Mouse (Mus musculus) c-Kit-positive CD71-negative TER-119-negative erythroid progenitor cells, embryonic 14.5 days (primary cell): ENCODE results near the gene Tmem273.

Experiments used
- DNase-seq: peaks from one replicate; pipeline ENCODE4 v3.0.0-alpha.2; 2013; ENCODE audit warnings: low read depth

The Tmem273 gene

GRCm38 (mm10) chr14:32785556-32786130 is at the start of gene Tmem273:
Gene Tmem273, plus strand, starts transcription at chr14:32785963.
- DNase-seq = no peak

GRCm38 (mm10) chr14:32736561-32736960 is 49.2 kb upstream of the Tmem273 start:
- DNase-seq = no peak

GRCm38 (mm10) chr14:32738586-32738985 is 47.2 kb upstream of the Tmem273 start:
- DNase-seq = no peak

- no peak for DNase-seq
These were observed 37.2 kb upstream of the Tmem273 start for GRCm38 (mm10) chr14:32748519-32748918.

- no peak for DNase-seq
These were observed 35.0 kb upstream of the Tmem273 start for GRCm38 (mm10) chr14:32750727-32751126.

GRCm38 (mm10) chr14:32754286-32754685 is 31.5 kb upstream of the Tmem273 start:
- no peak for DNase-seq

- DNase-seq = no peak
These were observed 23.6 kb upstream of the Tmem273 start for GRCm38 (mm10) chr14:32762177-32762576.

- DNase-seq = no peak
These were observed 15.2 kb upstream of the Tmem273 start for GRCm38 (mm10) chr14:32770563-32770962.

GRCm38 (mm10) chr14:32772085-32772484 is 13.7 kb upstream of the Tmem273 start:
- DNase-seq = no peak

- DNase-seq = no peak
These were observed 13.0 kb upstream of the Tmem273 start for GRCm38 (mm10) chr14:32772791-32773190.

- DNase-seq = no peak
These were observed 12.3 kb upstream of the Tmem273 start for GRCm38 (mm10) chr14:32773456-32773855.

GRCm38 (mm10) chr14:32776077-32776476 is 9.7 kb upstream of the Tmem273 start:
- DNase-seq = no peak

GRCm38 (mm10) chr14:32778362-32778761 is 7.4 kb upstream of the Tmem273 start:
- DNase-seq = no peak

- DNase-seq = no peak
These were observed 2.9 kb upstream of the Tmem273 start for GRCm38 (mm10) chr14:32782866-32783265.

- no peak for DNase-seq
These were observed 1.5 kb upstream of the Tmem273 start for GRCm38 (mm10) chr14:32784130-32784747.

- no peak for DNase-seq
These were observed 1.0 kb upstream of the Tmem273 start for GRCm38 (mm10) chr14:32784748-32785134.

- DNase-seq = no peak
These were observed 1.9 kb downstream of the Tmem273 start for GRCm38 (mm10) chr14:32787691-32788090.

- no peak for DNase-seq
These were observed 10.6 kb downstream of the Tmem273 start for GRCm38 (mm10) chr14:32796375-32796774.

GRCm38 (mm10) chr14:32797803-32798202 is 12.0 kb downstream of the Tmem273 start:
- DNase-seq = no peak

- DNase-seq = no peak
These were observed 12.6 kb downstream of the Tmem273 start for GRCm38 (mm10) chr14:32798355-32798754.

- no peak for DNase-seq
These were observed 14.3 kb downstream of the Tmem273 start for GRCm38 (mm10) chr14:32800048-32800447.

- no peak for DNase-seq
These were observed 15.4 kb downstream of the Tmem273 start for GRCm38 (mm10) chr14:32801016-32801661.

GRCm38 (mm10) chr14:32801662-32802024 is 15.9 kb downstream of the Tmem273 start:
- no peak for DNase-seq

- DNase-seq = no peak
These were observed 24.3 kb downstream of the Tmem273 start for GRCm38 (mm10) chr14:32810111-32810510.
